Mouse (Mus musculus): ENCODE results near the gene Gpm6b. TPM values are rescaled to one million over a fixed set of nuclear protein-coding genes. Genes with fewer than 3 reads are reported as not detected.

Gene Gpm6b
- polyA plus RNA-seq, 1 experiment from 2014 or later = 7.2 TPM

Other genes starting within 250 kb of the Gpm6b start
- 8.3 and 9.1 TPM in 2 replicates for gene Gemin8, start 68.5 kb upstream of the Gpm6b start, polyA plus RNA-seq (2015; fragmentation: Nextera tagmentation; extraction: Ambion mirVana)
- 36.6 and 40.6 TPM in 2 replicates for gene Trappc2, start 201.7 kb downstream of the Gpm6b start, polyA plus RNA-seq (2015; fragmentation: Nextera tagmentation; extraction: Ambion mirVana)
- gene Ofd1, start 201.8 kb downstream of the Gpm6b start, polyA plus RNA-seq (2015; fragmentation: Nextera tagmentation; extraction: Ambion mirVana) = 3.7 and 4.5 TPM in 2 replicates
- 31.2 and 33.7 TPM in 2 replicates for gene Rab9, start 241.0 kb downstream of the Gpm6b start, polyA plus RNA-seq (2015; fragmentation: Nextera tagmentation; extraction: Ambion mirVana)